Mouse (Mus musculus) heart, adult 2 months (tissue): ENCODE measurements around the gene Mindy4b-ps. TPM values are rescaled to one million over a fixed set of nuclear protein-coding genes. Genes with fewer than 3 reads are reported as not detected.
A peak's percentile ranks its signal among the peaks of the same experiment; 100 is the strongest.

Source experiments
- DNase-seq, 2 experiments: peaks; one replicate each; pipeline ENCODE4 v3.0.0; 2021
- H3K27ac ChIP-seq: fragments of 200-600 bp; 2 replicates; pipeline ENCODE4 v1.8.1; 2022
- H3K27me3 ChIP-seq: fragments of 200-500 bp; 2 replicates; pipeline ENCODE4 v1.6.1; 2012; ENCODE audit warnings: mild to moderate bottlenecking, low read length, inconsistent platforms, mixed read lengths; ENCODE audit not compliant: control insufficient read depth, insufficient read depth
- H3K36me3 ChIP-seq: fragments of 200-500 bp; 2 replicates; pipeline ENCODE4 v1.6.1; 2012; ENCODE audit warnings: low read length, inconsistent platforms; ENCODE audit not compliant: control insufficient read depth, insufficient read depth
- H3K4me1 ChIP-seq: fragments of 200-500 bp; 2 replicates; pipeline ENCODE4 v1.6.1; 2011; ENCODE audit warnings: low read length; ENCODE audit not compliant: control insufficient read depth, insufficient read depth
- H3K4me3 ChIP-seq: fragments of 200-600 bp; 2 replicates; pipeline ENCODE4 v1.8.1; 2022
- H3K79me2 ChIP-seq: fragments of 200-500 bp; replicated peaks from 2 replicates; pipeline ENCODE4 v1.6.1; 2012; ENCODE audit warnings: mild to moderate bottlenecking, inconsistent platforms, low read length, moderate library complexity, mixed read lengths; ENCODE audit not compliant: control insufficient read depth, insufficient read depth
- H3K9ac ChIP-seq: fragments of 200-500 bp; 2 replicates; pipeline ENCODE4 v1.6.1; 2012; ENCODE audit warnings: low read depth, mild to moderate bottlenecking, control low read depth, inconsistent platforms, low read length, mixed read lengths
- CTCF ChIP-seq: fragments of 200-600 bp; IDR thresholded peaks from 2 replicates; pipeline ENCODE4 v1.8.1; 2022; ENCODE audit warnings: antibody characterized with exemption, mild to moderate bottlenecking, moderate library complexity
- EP300 ChIP-seq: fragments of 200-500 bp; IDR thresholded peaks from 2 replicates; pipeline ENCODE4 v1.6.1; 2011; ENCODE audit warnings: low read depth, low read length, control low read depth; ENCODE audit not compliant: insufficient read depth
- POLR2A ChIP-seq: fragments of 200-500 bp; IDR thresholded peaks from 2 replicates; pipeline ENCODE4 v1.6.1; 2011; ENCODE audit warnings: mild to moderate bottlenecking, low read depth, low read length, control low read depth; ENCODE audit not compliant: insufficient read depth
- WGBS: fragments of 180-500 bp; shearing (Covaris S2); methylation state at CpG from one replicate; pipeline ENCODE4 v1.1.7; 2018; 5-methylcytosine and 5-hydroxymethylcytosine counted together
- intact Hi-C: fragments of 180-260 bp; cut with DNase I; formaldehyde crosslinking; loops from one replicate; pipeline ENCODE4 v1.15.1; 2025
- polyA plus RNA-seq: library from polyadenylated mRNA; depleted of rRNA; stranded (reverse); fragments of >200 nt; gene quantifications from 2 replicates; pipeline ENCODE4 v1.2.3, GENCODE M21; 2012
- total RNA-seq, 2 experiments: library from RNA; stranded (reverse); gene quantifications; 2 replicates each; pipeline ENCODE4 v1.2.3; 2021

The Mindy4b-ps gene
- total and polyA plus RNA-seq, 3 experiments, result 0.20 to 0.31 (median 0.21) TPM

GRCm38 (mm10) chr3:58814191-58814590, 7.9 kb downstream of the Mindy4b-ps start:
- peak; percentile 34 to 69 for DNase-seq
- TF ChIP-seq EP300, result no peak
- TF ChIP-seq POLR2A, result no peak
- TF ChIP-seq CTCF, result no peak
- no peak overlapping the region for H3K4me3 ChIP-seq
- no peak overlapping the region for H3K27ac ChIP-seq
- H3K79me2 ChIP-seq, result no peaks in the 10 kb centered on the region
- no peak overlapping the region for H3K9ac ChIP-seq
- H3K4me1 ChIP-seq, result peaks cover 1% of the 10 kb centered on the region; the same call in 1 of the 2 replicates
- WGBS, result 49% methylated on average over 3 of the region's 3 CpGs
- H3K27me3 ChIP-seq, result no peaks in the 10 kb centered on the region
- intact Hi-C loops, result no loop called here
- H3K36me3 ChIP-seq, result no peaks in the 10 kb centered on the region

- Histone ChIP-seq H3K9ac (no peak overlapping the region), H3K4me1 (peaks cover 2% of the 10 kb centered on the region; the same call in 1 of the 2 replicates), H3K27ac (no peak overlapping the region), H3K4me3 (no peak overlapping the region), H3K79me2 (no peaks in the 10 kb centered on the region), H3K27me3 (no peaks in the 10 kb centered on the region), H3K36me3 (no peaks in the 10 kb centered on the region)
- peak in 1 of 2 experiments; percentile 5 for DNase-seq
- intact Hi-C loops, result no loop called here
- no peak for TF ChIP-seq POLR2A
- TF ChIP-seq EP300, result no peak
- no peak for TF ChIP-seq CTCF
- 38% methylated on average over 11 of the region's 11 CpGs for WGBS
Observed at GRCm38 (mm10) chr3:58810353-58810752, 11.8 kb downstream of the Mindy4b-ps start.

- WGBS, result 71% methylated on average over 12 of the region's 12 CpGs
- no peaks in the 10 kb centered on the region for H3K79me2 ChIP-seq
- TF ChIP-seq EP300 (no peak), CTCF (no peak), POLR2A (no peak)
Observed at GRCm38 (mm10) chr3:58809111-58809915, 12.8 kb downstream of the Mindy4b-ps start.

GRCm38 (mm10) chr3:58808636-58809035, 13.5 kb downstream of the Mindy4b-ps start:
- Histone ChIP-seq H3K4me1 (peaks cover 2% of the 10 kb centered on the region; the same call in 1 of the 2 replicates), H3K36me3 (no peaks in the 10 kb centered on the region), H3K4me3 (no peak overlapping the region), H3K9ac (no peak overlapping the region), H3K79me2 (no peaks in the 10 kb centered on the region), H3K27me3 (no peaks in the 10 kb centered on the region), H3K27ac (no peak overlapping the region)
- no peak for DNase-seq
- intact Hi-C loops, result no loop called here
- 87% methylated on average over 5 of the region's 5 CpGs for WGBS
- no peak for TF ChIP-seq EP300
- no peak for TF ChIP-seq POLR2A
- no peak for TF ChIP-seq CTCF

More at GRCm38 (mm10) chr3:58809111-58809915, 12.8 kb downstream of the Mindy4b-ps start:
- no peak overlapping the region for H3K4me3 ChIP-seq
- no peaks in the 10 kb centered on the region for H3K27me3 ChIP-seq
- no peaks in the 10 kb centered on the region for H3K36me3 ChIP-seq
- no peak overlapping the region for H3K27ac ChIP-seq
- H3K4me1 ChIP-seq, result peaks cover 2% of the 10 kb centered on the region; the same call in 1 of the 2 replicates
- H3K9ac ChIP-seq, result no peak overlapping the region
- intact Hi-C loops, result no loop called here
- no peak for DNase-seq

- Histone ChIP-seq H3K27me3 (no peaks in the 10 kb centered on the region), H3K27ac (no peak overlapping the region), H3K36me3 (no peaks in the 10 kb centered on the region), H3K9ac (no peak overlapping the region), H3K4me1 (peaks cover 1% of the 10 kb centered on the region; the same call in 1 of the 2 replicates), H3K79me2 (no peaks in the 10 kb centered on the region), H3K4me3 (no peak overlapping the region)
- intact Hi-C loops, result no loop called here
- 54% methylated on average over 6 of the region's 6 CpGs for WGBS
- peak in 1 of 2 experiments; percentile 69 for DNase-seq
- TF ChIP-seq CTCF (no peak), EP300 (0 out of 2 replicates have a peak, but pooled peaks have one; percentile 66)
Observed at GRCm38 (mm10) chr3:58804745-58805144, 17.4 kb downstream of the Mindy4b-ps start.

- H3K9ac ChIP-seq, result no peak overlapping the region
- TF ChIP-seq POLR2A (no peak), EP300 (no peak), CTCF (no peak)
- no peaks in the 10 kb centered on the region for H3K4me1 ChIP-seq
- intact Hi-C loops, result no loop called here
- H3K36me3 ChIP-seq, result no peaks in the 10 kb centered on the region
- no peak overlapping the region for H3K4me3 ChIP-seq
- H3K27me3 ChIP-seq, result no peaks in the 10 kb centered on the region
- no peak for DNase-seq
- H3K79me2 ChIP-seq, result no peaks in the 10 kb centered on the region
- no peak overlapping the region for H3K27ac ChIP-seq
- 79% methylated on average over 4 of the region's 4 CpGs for WGBS
Observed at GRCm38 (mm10) chr3:58798676-58799075, 23.4 kb downstream of the Mindy4b-ps start.
